Mouse (Mus musculus) myocyte (in vitro differentiated cells): ENCODE data around the gene Snrpc.

Source experiments
- CEBPB ChIP-seq: IDR thresholded peaks from 2 replicates; pipeline ENCODE4 v1.6.1; 2011; ENCODE audit warnings: mild to moderate bottlenecking, moderate library complexity; ENCODE audit not compliant: poor library complexity, insufficient read depth, severe bottlenecking
- E2F4 ChIP-seq: IDR thresholded peaks from one replicate; pipeline ENCODE4 v1.6.1; 2011; ENCODE audit warnings: mild to moderate bottlenecking, control low read depth, moderate library complexity; ENCODE audit not compliant: insufficient read depth
- MAX ChIP-seq: IDR thresholded peaks from one replicate; pipeline ENCODE4 v1.6.1; 2011; ENCODE audit warnings: low read depth, mild to moderate bottlenecking, control low read depth
- MYOD1 ChIP-seq, 3 experiments: IDR thresholded peaks; one replicate each; pipeline ENCODE4 v1.6.1; 2011; ENCODE audit warnings: control low read depth in 2 of 3, low read depth in 2 of 3, mild to moderate bottlenecking in 2 of 3, moderate library complexity in 1 of 3; ENCODE audit not compliant: insufficient read length in 2 of 3, control insufficient read depth in 1 of 3
- MYOG ChIP-seq, 3 experiments: IDR thresholded peaks; one replicate each; pipeline ENCODE4 v1.6.1; 2011; ENCODE audit warnings: control low read depth in 2 of 3, low read depth in 2 of 3, mild to moderate bottlenecking in 2 of 3; ENCODE audit not compliant: insufficient read length in 2 of 3, control insufficient read depth in 1 of 3, insufficient read depth in 1 of 3
- POLR2A ChIP-seq: IDR thresholded peaks from one replicate; pipeline ENCODE4 v1.6.1; 2011; ENCODE audit warnings: low read depth, mild to moderate bottlenecking, control low read depth, moderate library complexity; ENCODE audit not compliant: insufficient read length
- POLR2AphosphoS2 ChIP-seq: IDR thresholded peaks from one replicate; pipeline ENCODE4 v1.6.1; 2011; ENCODE audit warnings: low read depth, control low read depth; ENCODE audit not compliant: insufficient read length
- REST ChIP-seq: IDR thresholded peaks from one replicate; pipeline ENCODE4 v1.6.1; 2011; ENCODE audit warnings: mild to moderate bottlenecking, control low read depth, moderate library complexity; ENCODE audit not compliant: insufficient read depth, insufficient read length
- SRF ChIP-seq: IDR thresholded peaks from one replicate; pipeline ENCODE4 v1.6.1; 2011; ENCODE audit warnings: low read depth; ENCODE audit not compliant: control insufficient read depth, insufficient read length
- TCF12 ChIP-seq: IDR thresholded peaks from one replicate; pipeline ENCODE4 v1.6.1; 2011; ENCODE audit warnings: mild to moderate bottlenecking, control low read depth; ENCODE audit not compliant: poor library complexity, insufficient read depth, severe bottlenecking
- TCF3 ChIP-seq: IDR thresholded peaks from one replicate; pipeline ENCODE4 v1.6.1; 2011; ENCODE audit warnings: low read depth, control low read depth; ENCODE audit not compliant: insufficient read length
- USF1 ChIP-seq: IDR thresholded peaks from one replicate; pipeline ENCODE4 v1.6.1; 2011; ENCODE audit warnings: low read depth, mild to moderate bottlenecking, control low read depth, moderate library complexity

GRCm38 (mm10) chr17:27791556-27791955, 46.4 kb upstream of the Snrpc start:
- TF ChIP-seq USF1 (no peak), POLR2A (no peak), CEBPB (no peak), MAX (no peak), E2F4 (no peak), TCF12 (no peak), POLR2AphosphoS2 (no peak), TCF3 (no peak), SRF (no peak), MYOG (IDR thresholded peaks at IDR 0.05; ENCODE audit: control insufficient read depth in 1 of 3, insufficient read depth in 1 of 3, insufficient read length in 2 of 3, low read depth in 2 of 3) (no peak), REST (no peak), MYOD1 (IDR thresholded peaks at IDR 0.05; ENCODE audit: control insufficient read depth in 1 of 3, insufficient read length in 2 of 3, low read depth in 2 of 3) (no peak)
